Mouse (Mus musculus) natural killer cell, adult 2 months (primary cell): ENCODE measurements around the gene Pih1d2.
"Not testable (repeated sequence)": the region's sequence is repeated elsewhere in the genome, so short reads cannot be mapped to it uniquely, and the experiment has no call there.

ENCODE experiments used
- DNase-seq, 2 experiments: peaks; one replicate each; pipeline ENCODE4 v3.0.0; 2022; ENCODE audit warnings: low spot score in 2 of 2

The Pih1d2 gene

GRCm38 (mm10) chr9:50617794-50618330 is 741 bp downstream of the Pih1d2 start:
- no peak for DNase-seq

- not testable (repeated sequence) for DNase-seq
Measured at GRCm38 (mm10) chr9:50630903-50631302, 13.8 kb downstream of the Pih1d2 start.

GRCm38 (mm10) chr9:50632016-50632688 is 15.0 kb downstream of the Pih1d2 start:
- no peak for DNase-seq

- no peak for DNase-seq
Measured at GRCm38 (mm10) chr9:50633059-50633458, 15.9 kb downstream of the Pih1d2 start.

GRCm38 (mm10) chr9:50634270-50634669 is 17.1 kb downstream of the Pih1d2 start:
- DNase-seq: no peak

- no peak for DNase-seq
Measured at GRCm38 (mm10) chr9:50646826-50647370, 29.8 kb downstream of the Pih1d2 start.

GRCm38 (mm10) chr9:50650503-50650902 is 33.4 kb downstream of the Pih1d2 start:
- no peak for DNase-seq

GRCm38 (mm10) chr9:50658391-50658790 is 41.3 kb downstream of the Pih1d2 start:
- DNase-seq: no peak

- no peak for DNase-seq
Measured at GRCm38 (mm10) chr9:50658941-50659388, 41.8 kb downstream of the Pih1d2 start.

- DNase-seq: peak; percentile 60 to 62
Measured at GRCm38 (mm10) chr9:50659392-50660217, 42.5 kb downstream of the Pih1d2 start, which contains the start of gene Dlat. Gene Dlat, minus strand, starts transcription at chr9:50659780.

GRCm38 (mm10) chr9:50660431-50660830 is 43.3 kb downstream of the Pih1d2 start:
- no peak for DNase-seq

GRCm38 (mm10) chr9:50664826-50665225 is 47.7 kb downstream of the Pih1d2 start:
- DNase-seq: no peak

- DNase-seq: no peak
Measured at GRCm38 (mm10) chr9:50666442-50666841, 49.3 kb downstream of the Pih1d2 start.

- no peak for DNase-seq
Measured at GRCm38 (mm10) chr9:50667579-50668498, 50.7 kb downstream of the Pih1d2 start.

GRCm38 (mm10) chr9:50670690-50671089 is 53.6 kb downstream of the Pih1d2 start:
- DNase-seq: peak; percentile 30 to 63
